Mouse (Mus musculus) hindbrain, embryonic 11.5 days (tissue): Measurements from ENCODE around the gene Selenom. TPM values are rescaled to one million over a fixed set of nuclear protein-coding genes. Genes with fewer than 3 reads are reported as not detected.

Experiments
- ATAC-seq: fragments of 200-750 bp; cut with Nextera tagmentation; 2 replicates; pipeline ENCODE4 v1.8.0; 2017; ENCODE audit warnings: mild to moderate bottlenecking, moderate TSS enrichment, moderate library complexity; ENCODE audit not compliant: low FRiP score
- DNase-seq: peaks from one replicate; pipeline ENCODE4 v3.0.0-alpha.2; 2015; ENCODE audit warnings: low spot score
- H3K27ac ChIP-seq: fragments of 300-500 bp; sonication (generic); 2 replicates; pipeline ENCODE4 v1.5.1; 2014; ENCODE audit warnings: mild to moderate bottlenecking, low read depth, low read length
- H3K27me3 ChIP-seq: fragments of 300-500 bp; sonication (generic); 2 replicates; pipeline ENCODE4 v1.6.1; 2014; ENCODE audit warnings: mild to moderate bottlenecking, low read length, moderate library complexity, mixed read lengths; ENCODE audit not compliant: control insufficient read depth, insufficient read depth
- H3K36me3 ChIP-seq: fragments of 300-500 bp; sonication (generic); 2 replicates; pipeline ENCODE4 v1.6.1; 2014; ENCODE audit warnings: mild to moderate bottlenecking, low read length, moderate library complexity, mixed read lengths; ENCODE audit not compliant: control insufficient read depth, insufficient read depth
- H3K4me1 ChIP-seq: fragments of 300-500 bp; sonication (generic); replicated peaks from 2 replicates; pipeline ENCODE4 v1.6.1; 2014; ENCODE audit warnings: low read length, mixed read lengths; ENCODE audit not compliant: control insufficient read depth, insufficient read depth
- H3K4me2 ChIP-seq: fragments of 300-500 bp; sonication (generic); replicated peaks from 2 replicates; pipeline ENCODE4 v1.6.1; 2014; ENCODE audit warnings: mild to moderate bottlenecking, low read depth, low read length
- H3K4me3 ChIP-seq: fragments of 300-500 bp; sonication (generic); 2 replicates; pipeline ENCODE4 v1.5.1; 2014; ENCODE audit warnings: low read depth, low read length
- H3K9ac ChIP-seq: fragments of 300-500 bp; sonication (generic); 2 replicates; pipeline ENCODE4 v1.6.1; 2014; ENCODE audit warnings: low read depth, low read length
- H3K9me3 ChIP-seq: fragments of 300-500 bp; sonication (generic); 2 replicates; pipeline ENCODE4 v1.6.1; 2016; ENCODE audit warnings: low read length; ENCODE audit not compliant: control insufficient read depth
- WGBS: fragments of 180-500 bp; shearing (Covaris S2); extraction: QIAGEN DNeasy Blood & Tissue Kit; methylation state at CpG from one replicate; pipeline ENCODE4 v1.1.7; 2014; 5-methylcytosine and 5-hydroxymethylcytosine counted together
- polyA plus RNA-seq: library from polyadenylated mRNA; unstranded; fragments of >200 nt; fragmentation: Nextera tagmentation; extraction: Ambion mirVana; gene quantifications from 2 replicates; pipeline ENCODE4 v1.2.1, GENCODE M21; 2014

The Selenom gene
- polyA plus RNA-seq, 1 experiment from 2014 or later = 66.5 TPM

GRCm38 (mm10) chr11:3539111-3539825, 24.8 kb downstream of the Selenom start:
- 6% methylated on average over 33 of the region's 33 CpGs for WGBS
- no peaks in the 10 kb centered on the region for H3K27me3 ChIP-seq
- ATAC-seq = peak; percentile 94

DNA sequence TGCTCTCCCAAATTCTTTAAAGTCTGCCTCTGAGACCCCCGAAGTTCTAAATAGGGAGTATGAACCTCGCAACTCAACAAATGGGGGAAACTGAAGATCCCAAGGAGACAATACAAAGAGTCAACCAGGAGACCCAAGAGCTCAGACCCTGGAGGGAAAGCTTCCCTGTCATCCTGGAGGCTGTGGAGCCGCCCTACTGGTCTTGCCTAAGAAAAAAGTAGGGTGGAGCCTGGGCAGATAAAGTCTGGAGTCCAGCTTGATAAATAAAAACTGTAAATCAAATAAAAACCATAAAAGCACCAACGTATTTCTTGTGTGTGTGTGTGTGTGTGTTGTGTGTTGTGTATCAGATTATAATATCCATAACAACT, 25.3 kb downstream of the Selenom start:
- no peaks in the 10 kb centered on the region for H3K36me3 ChIP-seq
- WGBS = 81% methylated on average over 4 of the region's 4 CpGs
- H3K27me3 ChIP-seq = no peaks in the 10 kb centered on the region
- no peak overlapping the region for H3K27ac ChIP-seq
- H3K4me3 ChIP-seq = no peak overlapping the region
- no peak overlapping the region for H3K9ac ChIP-seq
- DNase-seq (no peak), ATAC-seq (no peak)
- peaks cover 3% of the 10 kb centered on the region; the same call in 1 of the 2 replicates for H3K9me3 ChIP-seq
- peaks cover 6% of the 10 kb centered on the region for H3K4me1 ChIP-seq
- H3K4me2 ChIP-seq = peak overlapping the region; percentile 48

More at GRCm38 (mm10) chr11:3539111-3539825, 24.8 kb downstream of the Selenom start:
- H3K4me2 ChIP-seq = peak overlapping the region; percentile 48
- peak overlapping the region; percentile 46 for H3K4me3 ChIP-seq
- H3K4me1 ChIP-seq = peaks cover 6% of the 10 kb centered on the region
- peak overlapping the region; percentile 61 for H3K9ac ChIP-seq
- DNase-seq = peak; percentile 94
- no peak overlapping the region for H3K27ac ChIP-seq
- no peaks in the 10 kb centered on the region for H3K9me3 ChIP-seq
- H3K36me3 ChIP-seq = no peaks in the 10 kb centered on the region

DNA sequence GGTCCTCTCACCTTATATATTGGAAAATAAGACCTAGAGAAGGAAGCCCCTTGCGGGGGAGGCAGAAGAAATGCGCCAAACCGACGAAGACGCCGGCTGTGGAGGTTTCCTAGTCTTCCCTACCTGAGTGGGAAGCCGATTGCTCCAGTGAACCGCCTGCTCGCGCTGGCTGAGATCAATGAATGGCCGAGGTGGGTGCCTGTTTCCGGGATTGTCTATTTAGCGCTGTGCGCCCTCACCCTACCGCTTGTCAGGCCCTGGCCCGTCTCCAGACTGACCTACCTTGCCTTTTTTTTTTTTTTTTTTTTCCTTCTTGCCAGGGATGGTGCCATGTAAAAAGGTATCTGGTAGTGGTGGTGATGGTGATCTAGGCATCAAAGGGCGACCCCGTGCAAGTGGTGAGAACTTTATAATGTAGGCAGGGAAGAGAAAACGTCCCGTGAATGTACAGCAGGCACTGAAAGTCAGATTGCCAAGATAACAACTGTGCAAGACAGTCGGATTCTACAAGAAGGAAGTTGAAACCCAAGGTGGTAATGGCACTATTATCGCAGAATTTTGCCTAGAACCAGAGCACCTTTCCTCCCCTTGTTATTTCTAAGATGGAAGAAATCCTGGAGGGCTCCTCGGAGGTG, 26.1 kb downstream of the Selenom start, which contains the start of gene Smtn:
Gene Smtn, minus strand, starts transcription at position 162 of the 635 bp plus-strand sequence.
- DNase-seq = no peak
- Histone ChIP-seq H3K27ac (no peak within 1 kb of the TSS), H3K9ac (0 out of 2 replicates have a peak within 1 kb of the TSS, but pooled peaks have one; percentile 37), H3K4me1 (peaks cover 6% of the 10 kb centered on the region), H3K4me3 (peak within 1 kb of the TSS; percentile 46), H3K4me2 (peak within 1 kb of the TSS; percentile 48), H3K36me3 (no peaks in the 10 kb centered on the region), H3K27me3 (no peaks in the 10 kb centered on the region), H3K9me3 (peaks cover 3% of the 10 kb centered on the region; the same call in 1 of the 2 replicates)
- ATAC-seq = no peak
- 94% methylated on average over 23 of the region's 23 CpGs for WGBS

DNA sequence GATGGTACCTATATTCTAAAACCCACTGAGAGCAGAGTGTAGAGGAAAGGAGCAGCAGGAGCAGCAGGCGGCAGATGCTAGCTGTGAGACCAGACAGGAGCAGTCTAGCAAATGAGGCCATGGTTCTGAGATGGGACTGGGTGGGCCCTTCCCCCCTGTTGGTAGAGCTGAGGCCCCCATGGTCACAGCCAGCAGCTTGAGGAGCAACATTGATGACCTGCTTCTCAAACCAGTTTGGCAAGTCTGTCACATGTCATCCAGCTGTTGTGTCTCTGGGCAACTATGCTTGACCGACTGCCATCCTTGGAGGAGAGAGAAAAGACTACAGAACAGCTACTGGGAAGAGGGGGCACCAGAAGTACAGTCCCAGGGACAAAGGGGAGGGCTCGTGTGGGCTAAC, 27.4 kb downstream of the Selenom start:
- Histone ChIP-seq H3K4me3 (no peak overlapping the region), H3K4me1 (peaks cover 2% of the 10 kb centered on the region; the same call in 1 of the 2 replicates), H3K4me2 (no peak overlapping the region), H3K27me3 (no peaks in the 10 kb centered on the region), H3K36me3 (no peaks in the 10 kb centered on the region), H3K9me3 (peaks cover 3% of the 10 kb centered on the region; the same call in 1 of the 2 replicates), H3K9ac (no peak overlapping the region), H3K27ac (no peak overlapping the region)
- 72% methylated on average over 3 of the region's 3 CpGs for WGBS
- DNase-seq = no peak
- ATAC-seq = no peak

DNA sequence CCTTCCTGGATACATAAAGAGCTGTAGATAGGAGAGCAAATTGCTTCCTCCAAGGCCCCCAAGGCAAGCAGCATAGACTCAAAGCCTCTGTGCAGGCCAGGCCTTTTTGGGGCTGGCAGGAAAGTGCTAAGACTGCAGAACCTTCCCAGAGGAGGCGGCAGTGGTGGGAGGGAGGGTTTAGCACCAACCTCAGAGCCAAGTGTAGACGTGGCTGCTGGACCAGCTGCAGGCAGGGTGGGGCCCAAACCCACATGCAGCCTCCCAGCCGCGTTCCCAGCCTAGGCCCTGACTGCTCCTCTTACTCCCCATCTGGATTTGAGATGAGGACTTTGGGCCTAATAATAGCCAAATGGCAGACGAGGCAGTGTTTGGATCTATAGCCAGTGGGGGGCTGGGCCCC, 28.5 kb downstream of the Selenom start:
- Histone ChIP-seq H3K36me3 (no peaks in the 10 kb centered on the region), H3K27ac (no peak overlapping the region), H3K4me2 (no peak overlapping the region), H3K4me3 (no peak overlapping the region), H3K27me3 (no peaks in the 10 kb centered on the region), H3K4me1 (no peaks in the 10 kb centered on the region; the same call in 1 of the 2 replicates), H3K9me3 (peaks cover 3% of the 10 kb centered on the region; the same call in 1 of the 2 replicates), H3K9ac (no peak overlapping the region)
- DNase-seq = no peak
- ATAC-seq = no peak
- 49% methylated on average over 5 of the region's 5 CpGs for WGBS

DNA sequence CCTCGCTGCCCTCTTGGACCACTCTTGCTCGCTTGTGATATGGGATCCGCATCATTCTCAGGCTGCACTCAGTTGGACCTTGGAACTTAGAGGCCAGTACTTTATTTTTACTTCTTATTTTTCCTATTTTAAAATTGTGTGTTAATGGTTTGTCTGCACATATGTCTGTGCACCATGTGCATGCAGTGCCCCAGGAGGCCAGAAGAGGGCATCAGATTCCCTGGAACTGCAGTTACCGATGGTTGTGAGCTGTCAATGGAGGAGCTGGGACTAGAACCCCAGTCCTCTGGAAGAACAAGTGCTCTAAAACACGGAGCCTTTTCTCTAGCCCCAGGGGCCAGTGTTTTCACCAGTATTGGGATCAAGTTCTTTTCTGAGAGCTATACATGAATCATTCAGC, 29.9 kb downstream of the Selenom start:
- no peak for DNase-seq
- Histone ChIP-seq H3K9ac (no peak overlapping the region), H3K27me3 (no peaks in the 10 kb centered on the region), H3K4me1 (no peaks in the 10 kb centered on the region), H3K36me3 (no peaks in the 10 kb centered on the region), H3K4me3 (no peak overlapping the region), H3K27ac (no peak overlapping the region), H3K4me2 (no peak overlapping the region), H3K9me3 (peaks cover 3% of the 10 kb centered on the region; the same call in 1 of the 2 replicates)
- 94% methylated on average over 5 of the region's 5 CpGs for WGBS
- ATAC-seq = no peak

GRCm38 (mm10) chr11:3545531-3546241, 31.2 kb downstream of the Selenom start:
- no peaks in the 10 kb centered on the region for H3K4me1 ChIP-seq
- DNase-seq (no peak), ATAC-seq (no peak)
- H3K9ac ChIP-seq = no peak overlapping the region
- 24% methylated on average over 9 of the region's 9 CpGs for WGBS
- no peaks in the 10 kb centered on the region for H3K27me3 ChIP-seq
- peaks cover 3% of the 10 kb centered on the region; the same call in 1 of the 2 replicates for H3K9me3 ChIP-seq
- no peak overlapping the region for H3K27ac ChIP-seq
- no peak overlapping the region for H3K4me2 ChIP-seq
- no peak overlapping the region for H3K4me3 ChIP-seq
- no peaks in the 10 kb centered on the region for H3K36me3 ChIP-seq

DNA sequence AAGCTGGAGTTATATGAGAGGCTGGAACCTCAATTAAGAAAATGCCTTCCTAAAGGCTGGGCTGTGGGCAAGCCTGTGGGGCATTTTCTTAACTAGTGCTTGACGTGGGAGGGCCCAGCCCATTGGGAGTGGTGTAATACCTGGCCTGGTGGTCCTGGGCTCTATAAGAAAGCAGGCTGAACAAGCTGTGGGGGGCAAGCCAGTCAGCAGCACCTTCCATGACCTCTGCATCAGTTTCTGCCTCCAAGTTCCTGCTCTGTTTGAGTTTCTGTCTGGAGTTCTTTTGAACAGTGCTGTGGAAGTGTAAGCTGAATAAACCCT, 31.7 kb downstream of the Selenom start:
- Histone ChIP-seq H3K4me2 (no peak overlapping the region), H3K4me3 (no peak overlapping the region), H3K4me1 (no peaks in the 10 kb centered on the region), H3K9ac (no peak overlapping the region), H3K36me3 (no peaks in the 10 kb centered on the region), H3K9me3 (peaks cover 3% of the 10 kb centered on the region; the same call in 1 of the 2 replicates), H3K27ac (no peak overlapping the region), H3K27me3 (no peaks in the 10 kb centered on the region)
- no peak for DNase-seq
- 40% methylated on average over 1 of the region's 1 CpGs for WGBS
- ATAC-seq = no peak
